14 mouse cellular contexts compared by ENCODE assay signal in genomic region chr4:98236006-98236783, GRCm38 (mm10).
DNase-seq lines count a peak whose midpoint lies in the region; ATAC-seq and TF ChIP-seq lines count a peak whose summit lies in the region.
"Had no signal": no experiment of that assay in that cellular context is flagged by ENCODE, and none has a peak within 500 bp of the region (broad histone marks: within the 10 kb centered on the region; RNA-seq: fewer than 3 reads in every experiment).

No protein-coding gene starts in this region.

- TF ChIP-seq POLR2A in liver, adult 2 months (IDR thresholded peaks at IDR 0.05; ENCODE audit: extremely low read depth, insufficient read depth, low read length): no peak
- no peak for TF ChIP-seq POLR2A in thymus, adult 2 months (IDR thresholded peaks at IDR 0.05; ENCODE audit: control insufficient read depth, extremely low read depth, insufficient read depth, low read length, poor library complexity)

- no peaks in the 10 kb centered on the region for H3K36me3 ChIP-seq in liver, adult 2 months (ENCODE audit: control insufficient read depth, insufficient read depth, low read length)
- no peaks in the 10 kb centered on the region for H3K36me3 ChIP-seq in liver, embryonic 12.5 days
- H3K36me3 ChIP-seq in lung, embryonic 14.5 days (ENCODE audit: insufficient read depth): no peaks in the 10 kb centered on the region
- no peaks in the 10 kb centered on the region for H3K36me3 ChIP-seq in stomach, embryonic 15.5 days
- H3K36me3 ChIP-seq in thymus, adult 2 months (ENCODE audit: control insufficient read depth, insufficient read depth, low read length): no peaks in the 10 kb centered on the region
- H3K36me3 ChIP-seq: G1E; midbrain, embryonic 15.5 days; neural tube, embryonic 12.5 days had no signal

- H3K79me2 ChIP-seq in liver, adult 2 months (ENCODE audit: control insufficient read depth, insufficient read depth, low read length): no peaks in the 10 kb centered on the region

- DNase-seq in liver, adult 2 months (ENCODE audit: extremely low read depth, low read depth, low spot score): peak; percentile 71
- DNase-seq in lung, embryonic 14.5 days: peak; percentile 56
- no peak for DNase-seq in cerebellum, adult 8-10 months
- DNase-seq in thymus, adult 2 months: no peak
- DNase-seq: adrenal gland, postnatal 25 days; kidney, postnatal 36 days had no signal

- H3K27ac ChIP-seq in liver, adult 2 months (replicated peaks; ENCODE audit: insufficient read depth, low read depth, low read length): no peak overlapping the region
- H3K27ac ChIP-seq in liver, embryonic 12.5 days: no peak overlapping the region
- H3K27ac ChIP-seq in lung, embryonic 14.5 days (ENCODE audit: low read depth): peak overlapping the region; percentile 60
- H3K27ac ChIP-seq in stomach, embryonic 15.5 days: no peak overlapping the region; the same call in 1 of the 2 replicates
- H3K27ac ChIP-seq in thymus, adult 2 months (ENCODE audit: control insufficient read depth, insufficient read depth, low read length): no peak overlapping the region
- H3K27ac ChIP-seq: midbrain, embryonic 15.5 days; neural tube, embryonic 12.5 days had no signal

- H3K4me3 ChIP-seq in liver, adult 2 months (ENCODE audit: insufficient read depth, low read depth, low read length): peak overlapping the region; percentile 18
- no peak overlapping the region for H3K4me3 ChIP-seq in liver, embryonic 12.5 days
- no peak overlapping the region for H3K4me3 ChIP-seq in lung, embryonic 14.5 days (ENCODE audit: low read depth, low read length)
- no peak overlapping the region for H3K4me3 ChIP-seq in stomach, embryonic 15.5 days (replicated peaks)
- H3K4me3 ChIP-seq in thymus, adult 2 months (ENCODE audit: control insufficient read depth, insufficient read depth, low read length): no peak overlapping the region
- H3K4me3 ChIP-seq: midbrain, embryonic 15.5 days; neural tube, embryonic 12.5 days had no signal

- ATAC-seq in liver, embryonic 12.5 days: no peak
- ATAC-seq in erythroblast, adult 5-6 weeks (replicated peaks; ENCODE audit: low FRiP score, poor library complexity, severe bottlenecking): peak; percentile 40; the same call in 1 of the 2 replicates
- peak; percentile 42 for ATAC-seq in lung, embryonic 14.5 days (ENCODE audit: insufficient read depth)
- peak; percentile 43; the same call in 1 of the 2 replicates for ATAC-seq in stomach, embryonic 15.5 days (ENCODE audit: insufficient read depth, low FRiP score, low read depth)
- ATAC-seq: forebrain, embryonic 16.5 days; intestine, embryonic 16.5 days; midbrain, embryonic 15.5 days had no signal

- H3K9me3 ChIP-seq in liver, embryonic 12.5 days (replicated peaks): no peaks in the 10 kb centered on the region
- H3K9me3 ChIP-seq in lung, embryonic 14.5 days (ENCODE audit: low read depth, low read length): no peaks in the 10 kb centered on the region
- no peaks in the 10 kb centered on the region for H3K9me3 ChIP-seq in stomach, embryonic 15.5 days
- H3K9me3 ChIP-seq: midbrain, embryonic 15.5 days; neural tube, embryonic 12.5 days had no signal

- WGBS in liver, adult 2 months: 32% methylated on average over 12 of the region's 12 CpGs
- WGBS in liver, embryonic 12.5 days (ENCODE audit: insufficient replicate concordance): 52% methylated on average over 12 of the region's 12 CpGs
- 43% methylated on average over 12 of the region's 12 CpGs for WGBS in lung, embryonic 14.5 days
- 50% methylated on average over 12 of the region's 12 CpGs for WGBS in stomach, embryonic 15.5 days
- WGBS in thymus, adult 2 months: 82% methylated on average over 12 of the region's 12 CpGs

- H3K4me1 ChIP-seq in liver, adult 2 months (ENCODE audit: control insufficient read depth, insufficient read depth, low read length): peaks cover 2% of the 10 kb centered on the region; the same call in 1 of the 2 replicates
- peaks cover 14% of the 10 kb centered on the region for H3K4me1 ChIP-seq in liver, embryonic 12.5 days
- H3K4me1 ChIP-seq in lung, embryonic 14.5 days (ENCODE audit: insufficient read depth): no peaks in the 10 kb centered on the region
- no peaks in the 10 kb centered on the region for H3K4me1 ChIP-seq in stomach, embryonic 15.5 days
- H3K4me1 ChIP-seq in thymus, adult 2 months (replicated peaks; ENCODE audit: control insufficient read depth, insufficient read depth, low read length): no peaks in the 10 kb centered on the region; the same call in 1 of the 2 replicates
- H3K4me1 ChIP-seq: midbrain, embryonic 15.5 days; neural tube, embryonic 12.5 days had no signal

- no peak overlapping the region for H3K4me2 ChIP-seq in liver, embryonic 12.5 days
- H3K4me2 ChIP-seq in lung, embryonic 14.5 days: peak overlapping the region; percentile 25
- no peak overlapping the region for H3K4me2 ChIP-seq in stomach, embryonic 15.5 days
- H3K4me2 ChIP-seq: midbrain, embryonic 15.5 days; neural tube, embryonic 12.5 days had no signal

- peak overlapping the region; percentile 34 for H3K9ac ChIP-seq in liver, adult 2 months (ENCODE audit: low read depth, low read length)
- H3K9ac ChIP-seq in liver, embryonic 12.5 days: no peak overlapping the region
- H3K9ac ChIP-seq in lung, embryonic 14.5 days: no peak overlapping the region
- H3K9ac ChIP-seq in stomach, embryonic 15.5 days: no peak overlapping the region
- H3K9ac ChIP-seq: midbrain, embryonic 15.5 days; neural tube, embryonic 12.5 days had no signal

- no peak for TF ChIP-seq CTCF in liver, adult 2 months (IDR thresholded peaks at IDR 0.05; ENCODE audit: low read depth, low read length)
- TF ChIP-seq CTCF in lung, embryonic 14.5 days (IDR thresholded peaks at IDR 0.05; ENCODE audit: low read depth): no peak
- TF ChIP-seq CTCF in thymus, adult 2 months (IDR thresholded peaks at IDR 0.05; ENCODE audit: borderline replicate concordance, control insufficient read depth, extremely low read depth, insufficient read depth, low read length, poor library complexity): no peak

- H3K27me3 ChIP-seq in liver, adult 2 months (ENCODE audit: control insufficient read depth, insufficient read depth, low read length): no peaks in the 10 kb centered on the region
- H3K27me3 ChIP-seq in liver, embryonic 12.5 days (replicated peaks): no peaks in the 10 kb centered on the region
- H3K27me3 ChIP-seq in lung, embryonic 14.5 days (ENCODE audit: insufficient read depth, low read length): no peaks in the 10 kb centered on the region
- H3K27me3 ChIP-seq in stomach, embryonic 15.5 days (replicated peaks): no peaks in the 10 kb centered on the region
- no peaks in the 10 kb centered on the region for H3K27me3 ChIP-seq in thymus, adult 2 months (ENCODE audit: control insufficient read depth, insufficient read depth, low read length)
- H3K27me3 ChIP-seq: midbrain, embryonic 15.5 days; neural tube, embryonic 12.5 days had no signal

Comparison
In these comparisons a context has a peak if more than half of its experiments do, and no peak if none do; other contexts are left out.
1. DNase-seq: peak in liver, adult 2 months (single experiment) and lung, embryonic 14.5 days (single experiment); none in cerebellum, adult 8-10 months (single experiment) and thymus, adult 2 months (single experiment).